Comparison of ENCODE assay signal across 27 mouse cellular contexts in the genomic region with DNA sequence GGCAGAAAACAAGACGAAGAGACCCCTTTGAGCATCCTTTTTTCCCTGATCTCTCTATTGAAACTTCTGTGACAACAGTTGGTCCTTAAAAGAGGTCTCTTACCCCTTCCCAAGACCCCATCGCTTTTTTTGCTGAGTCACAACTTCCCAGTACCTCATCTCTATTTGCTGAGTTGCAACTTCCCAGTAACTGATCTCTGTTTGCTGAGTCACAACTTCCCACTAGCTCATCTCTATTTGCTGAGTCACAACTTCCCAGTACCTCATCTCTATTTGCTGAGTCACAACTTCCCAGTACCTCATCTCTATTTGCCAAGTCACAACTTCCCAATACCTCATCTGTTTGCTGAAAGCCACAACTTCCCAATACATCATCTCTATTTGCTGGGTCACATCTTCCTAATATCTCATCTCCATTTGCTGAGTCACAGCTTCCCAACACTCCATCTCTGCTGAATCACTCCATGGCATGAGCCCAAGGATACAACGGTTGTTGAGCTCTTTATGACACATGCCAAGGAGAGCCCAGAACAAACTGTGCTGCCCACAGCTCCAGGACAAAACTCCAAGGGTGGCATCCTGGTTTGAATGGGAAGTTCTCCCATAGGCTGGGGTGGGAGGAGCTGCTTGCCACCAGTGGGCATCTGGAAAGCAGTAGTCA.
DNase-seq lines count a peak whose midpoint lies in the region; TF ChIP-seq lines count a peak whose summit lies in the region.
"Had no signal": no experiment of that assay in that cellular context is flagged by ENCODE, and none has a peak within 500 bp of the region (broad histone marks: within the 10 kb centered on the region; RNA-seq: fewer than 3 reads in every experiment).

No protein-coding gene starts in this region.

- no peaks in the 10 kb centered on the region for H3K36me3 ChIP-seq in kidney, adult 2 months (ENCODE audit: control insufficient read depth, insufficient read depth, low read length)
- H3K36me3 ChIP-seq: embryonic facial prominence, embryonic 13.5 days; hindbrain, embryonic 15.5 days; limb, embryonic 15.5 days; midbrain, embryonic 15.5 days; neural tube, embryonic 12.5 days had no signal

- 60% methylated on average over 3 of the region's 3 CpGs for WGBS in kidney, adult 2 months

- TF ChIP-seq CTCF in kidney, adult 2 months (conservative IDR thresholded peaks at IDR 0.05; ENCODE audit: insufficient read depth, insufficient read length, low read depth, low read length): no peak

- TF ChIP-seq POLR2A in kidney, adult 2 months (IDR thresholded peaks at IDR 0.05; ENCODE audit: low read depth, low read length): no peak

- H3K27ac ChIP-seq in kidney, adult 2 months (ENCODE audit: insufficient read depth, low read depth, low read length): no peak overlapping the region
- H3K27ac ChIP-seq: embryonic facial prominence, embryonic 13.5 days; forebrain, embryonic 13.5 days; heart, embryonic 15.5 days; hindbrain, embryonic 15.5 days; left cerebral cortex, adult 2 months; limb, embryonic 15.5 days; liver, embryonic 14.5 days; midbrain, embryonic 15.5 days; neural tube, embryonic 12.5 days had no signal

- peak; percentile 77 to 89 for DNase-seq in adrenal gland, adult (ENCODE audit: inconsistent age in 2 of 2, low spot score in 1 of 2)
- DNase-seq in adrenal gland, postnatal 4 days (ENCODE audit: low spot score in 2 of 2): no peak
- DNase-seq in 416B (ENCODE audit: low read depth): peak; percentile 29
- DNase-seq in NIH3T3 (ENCODE audit: low read depth): peak; percentile 19
- peak; percentile 61 for DNase-seq in adrenal gland, postnatal 25 days
- no peak for DNase-seq in urinary bladder, adult 2 months (ENCODE audit: low spot score)
- no peak for DNase-seq in lung, postnatal 4 days
- DNase-seq in kidney, adult 2 months: no peak
- DNase-seq: cerebellum, adult 2 months; cerebellum, postnatal 36 days; embryo, embryonic 11 days; heart, postnatal 4 days; kidney, adult 8-10 months; kidney, postnatal 14 days; left cerebral cortex, postnatal 4 days; lung, embryonic 14.5 days; retina, postnatal 1 day had no signal

- no peaks in the 10 kb centered on the region for H3K27me3 ChIP-seq in kidney, adult 2 months (replicated peaks; ENCODE audit: control insufficient read depth, insufficient read depth, low read length)
- H3K27me3 ChIP-seq: embryonic facial prominence, embryonic 13.5 days; forebrain, embryonic 13.5 days; heart, embryonic 15.5 days; hindbrain, embryonic 15.5 days; limb, embryonic 15.5 days; midbrain, embryonic 15.5 days had no signal

- H3K4me3 ChIP-seq in kidney, adult 2 months (ENCODE audit: insufficient read depth, low read depth, low read length): no peak overlapping the region
- H3K4me3 ChIP-seq: embryonic facial prominence, embryonic 13.5 days; forebrain, embryonic 13.5 days; heart, embryonic 15.5 days; hindbrain, embryonic 15.5 days; left cerebral cortex, adult 2 months; limb, embryonic 15.5 days; midbrain, embryonic 15.5 days; neural tube, embryonic 12.5 days had no signal

- H3K4me1 ChIP-seq in kidney, adult 2 months (ENCODE audit: control insufficient read depth, insufficient read depth, low read length): no peaks in the 10 kb centered on the region
- H3K4me1 ChIP-seq: embryonic facial prominence, embryonic 13.5 days; forebrain, embryonic 13.5 days; heart, embryonic 15.5 days; hindbrain, embryonic 15.5 days; limb, embryonic 15.5 days; megakaryocyte, embryonic 14.5 days; midbrain, embryonic 15.5 days; neural tube, embryonic 12.5 days had no signal

Comparison
In these comparisons a context has a peak if more than half of its experiments do, and no peak if none do; other contexts are left out.
1. DNase-seq: peak in adrenal gland, adult (2 of 2), 416B (single experiment), NIH3T3 (single experiment) and adrenal gland, postnatal 25 days (single experiment); none in adrenal gland, postnatal 4 days (0 of 2), urinary bladder, adult 2 months (single experiment), lung, postnatal 4 days (0 of 2) and kidney, adult 2 months (single experiment).